Mouse (Mus musculus) brain, embryonic 14.5 days (tissue): Measurements from ENCODE around the gene Fgd3. TPM values are rescaled to one million over a fixed set of nuclear protein-coding genes. Genes with fewer than 3 reads are reported as not detected.

Experiments
- DNase-seq: peaks from one replicate; pipeline ENCODE4 v3.0.0-alpha.2; 2011; ENCODE audit warnings: low read depth
- CTCF ChIP-seq: fragments of 200-500 bp; IDR thresholded peaks from 2 replicates; pipeline ENCODE4 v1.5.1; 2012; ENCODE audit warnings: inconsistent platforms, mild to moderate bottlenecking, moderate library complexity, borderline replicate concordance; ENCODE audit not compliant: insufficient read depth, insufficient read length; ENCODE audit errors: extremely low read depth
- POLR2A ChIP-seq: fragments of 200-500 bp; IDR thresholded peaks from 2 replicates; pipeline ENCODE4 v1.6.1; 2012; ENCODE audit warnings: mild to moderate bottlenecking, inconsistent platforms, borderline replicate concordance; ENCODE audit not compliant: poor library complexity, insufficient read depth, insufficient read length, severe bottlenecking; ENCODE audit errors: extremely low read depth
- polyA plus RNA-seq: library from polyadenylated mRNA; depleted of rRNA; stranded (reverse); fragments of >200 nt; gene quantifications from 2 replicates; pipeline ENCODE4 v1.2.3, GENCODE M21; 2012

The Fgd3 gene
- polyA plus RNA-seq, 1 experiment: 8.6 TPM

GRCm38 (mm10) chr13:49353991-49354507 is 33.9 kb upstream of the Fgd3 start:
- TF ChIP-seq CTCF: no peak
- no peak for TF ChIP-seq POLR2A
- peak; percentile 21 for DNase-seq

- no peak for TF ChIP-seq CTCF
- no peak for TF ChIP-seq POLR2A
- no peak for DNase-seq
Measured at GRCm38 (mm10) chr13:49353422-49353821, 33.3 kb upstream of the Fgd3 start.

DNA sequence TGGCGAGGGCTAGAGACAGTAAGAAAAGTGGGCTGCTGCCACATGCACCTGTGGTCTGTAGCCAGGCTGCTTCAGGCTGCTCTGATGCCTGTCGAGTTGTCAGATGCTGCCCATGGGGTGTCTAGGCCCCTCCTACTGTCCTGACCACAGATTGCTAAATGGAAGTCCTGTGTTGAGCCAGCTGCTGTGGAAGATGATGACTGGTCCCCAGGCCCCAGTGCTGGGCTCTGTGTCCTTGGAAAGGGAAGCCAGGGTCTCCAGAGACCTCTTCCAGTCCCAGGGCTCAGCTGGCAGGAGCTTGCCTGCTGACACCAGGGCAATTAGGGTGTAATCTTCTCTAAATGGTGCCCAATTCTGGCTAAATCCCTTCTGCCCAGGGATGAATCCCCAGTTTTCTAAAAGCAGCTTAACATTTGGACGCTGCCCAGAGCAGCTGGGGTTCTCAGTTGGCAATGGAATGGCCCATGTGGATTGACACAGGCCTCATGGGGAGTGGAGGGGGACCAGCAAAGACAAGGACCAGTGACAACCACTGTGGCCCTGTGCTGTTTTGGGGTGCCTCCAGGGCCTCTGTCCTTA is 32.6 kb upstream of the Fgd3 start:
- peak; percentile 64 for DNase-seq
- no peak for TF ChIP-seq CTCF
- no peak for TF ChIP-seq POLR2A

GRCm38 (mm10) chr13:49349836-49350505 is 29.9 kb upstream of the Fgd3 start:
- TF ChIP-seq POLR2A (no peak), CTCF (no peak)
- no peak for DNase-seq

DNA sequence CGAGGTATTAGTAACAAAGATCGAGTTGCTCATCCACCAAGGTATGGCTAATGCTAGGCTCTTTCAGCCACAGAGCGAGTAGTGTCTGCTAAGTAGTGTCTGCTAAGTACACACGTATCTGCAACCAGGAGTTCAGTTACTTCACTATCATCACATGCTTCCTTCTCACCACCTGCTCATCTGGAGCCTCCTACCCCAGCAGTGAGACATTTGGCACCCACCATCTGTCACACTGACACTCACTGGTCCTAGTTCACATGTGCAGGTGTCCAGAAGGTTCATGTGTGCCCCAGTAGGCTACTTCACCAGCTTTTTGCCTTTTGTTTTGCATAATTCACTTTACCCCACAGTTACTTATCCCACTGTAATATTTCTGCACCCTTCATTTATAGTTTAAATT is 29.2 kb upstream of the Fgd3 start:
- no peak for TF ChIP-seq CTCF
- TF ChIP-seq POLR2A: no peak
- DNase-seq: no peak

DNA sequence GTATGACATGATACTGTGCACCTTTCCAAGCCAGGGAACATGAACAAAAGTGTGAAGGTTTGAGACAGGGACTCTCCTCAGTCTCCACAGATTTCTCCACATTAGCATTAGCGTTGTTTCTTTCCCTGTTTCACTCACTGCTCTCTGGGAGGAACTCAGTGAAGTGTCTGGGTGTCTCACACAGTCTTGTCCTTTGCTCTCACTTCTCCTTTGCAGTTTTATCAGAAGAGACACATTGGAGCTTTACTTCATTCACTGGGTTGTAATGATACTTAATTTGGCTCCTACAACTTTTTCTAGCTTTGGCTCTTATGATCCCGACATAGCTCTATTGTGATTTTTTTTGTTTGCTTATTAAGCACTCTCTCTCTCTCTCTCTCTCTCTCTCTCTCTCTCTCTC is 28.4 kb upstream of the Fgd3 start:
- TF ChIP-seq CTCF (no peak), POLR2A (no peak)
- no peak for DNase-seq

DNA sequence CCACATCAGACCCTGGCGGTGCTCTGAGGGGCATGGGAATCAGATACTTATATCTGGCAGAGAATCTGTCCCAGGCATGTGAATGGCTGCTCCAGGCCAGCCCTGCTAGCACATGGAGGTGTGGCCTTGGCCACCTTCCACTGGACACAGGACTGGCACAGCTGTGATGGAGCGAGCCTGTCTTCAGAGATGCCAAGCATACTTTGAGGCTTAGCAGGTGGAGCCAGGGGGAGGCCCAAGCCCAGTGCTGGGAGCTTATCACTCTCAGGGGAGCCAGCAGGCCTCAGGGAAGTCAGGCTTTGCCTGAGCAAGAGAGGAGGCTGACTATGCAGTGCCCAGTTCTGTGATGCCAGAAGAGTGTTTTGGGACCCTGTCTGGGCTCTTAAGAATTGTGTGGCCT is 25.4 kb upstream of the Fgd3 start:
- no peak for TF ChIP-seq POLR2A
- TF ChIP-seq CTCF: no peak
- DNase-seq: no peak

- TF ChIP-seq CTCF: no peak
- DNase-seq: no peak
Measured at GRCm38 (mm10) chr13:49344567-49344966, 24.5 kb upstream of the Fgd3 start.

DNA sequence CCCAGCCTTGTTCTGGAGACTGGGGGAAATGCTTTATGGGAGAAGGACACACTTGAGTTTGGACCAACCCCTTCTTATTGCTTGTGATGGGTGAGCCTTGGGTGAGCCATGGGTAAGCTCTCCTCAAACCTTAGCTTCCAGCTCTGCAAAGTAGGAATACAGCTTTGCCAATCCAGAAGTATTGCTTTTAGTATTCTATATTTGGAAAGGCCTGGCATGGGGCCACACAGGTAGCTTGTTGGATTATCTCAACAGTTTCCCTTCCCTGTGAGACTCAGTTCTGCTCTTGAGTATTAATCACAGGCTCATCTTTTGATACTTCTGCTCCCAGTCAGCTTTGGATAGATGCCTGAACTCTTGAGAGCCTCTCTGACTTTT is 22.6 kb upstream of the Fgd3 start:
- no peak for DNase-seq
- TF ChIP-seq CTCF (no peak), POLR2A (no peak)

DNA sequence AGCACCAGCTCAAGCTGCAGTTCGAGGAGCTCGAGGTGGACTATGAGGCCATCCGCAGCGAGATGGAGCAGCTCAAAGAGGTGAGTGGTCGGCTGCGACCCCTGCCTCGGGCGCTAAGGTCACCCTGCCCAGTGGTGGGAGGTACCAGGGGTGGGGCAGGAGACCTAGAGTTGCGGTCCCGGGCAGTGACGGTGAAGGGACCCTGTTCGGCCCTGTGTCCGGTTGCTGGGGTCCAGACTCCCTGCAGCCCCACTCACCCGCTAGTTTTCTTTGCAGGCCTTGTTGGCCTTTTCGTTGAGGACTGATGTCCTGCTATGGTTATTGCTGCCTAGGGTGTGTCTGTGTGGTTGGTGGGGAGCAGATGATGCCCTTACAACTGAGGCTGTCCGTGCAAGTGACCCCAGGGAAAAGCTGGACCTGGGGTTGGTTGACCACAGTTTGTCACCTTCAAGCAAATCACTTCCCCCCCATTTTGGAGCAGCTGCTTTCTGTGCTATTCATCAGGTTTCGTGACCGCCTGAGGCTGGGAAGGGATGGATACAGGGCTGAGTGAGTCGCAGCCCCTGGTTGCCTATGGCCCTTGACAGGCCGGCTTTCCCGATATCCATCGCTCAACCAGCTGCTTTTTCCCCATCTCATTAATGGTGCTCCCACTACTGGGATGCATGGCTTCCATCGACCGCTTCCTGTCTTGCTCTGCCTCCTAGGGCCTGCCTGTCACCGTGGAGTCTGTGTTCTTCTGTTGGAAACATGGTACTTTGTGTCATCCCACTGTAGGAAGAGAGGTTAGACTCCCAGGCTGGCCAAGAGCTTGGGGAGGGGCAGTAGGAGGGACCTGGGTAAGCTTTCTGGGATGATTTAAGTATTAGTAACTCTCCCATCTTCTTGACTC is 22.0 kb upstream of the Fgd3 start:
- TF ChIP-seq CTCF (no peak), POLR2A (no peak)
- DNase-seq: peak; percentile 37

DNA sequence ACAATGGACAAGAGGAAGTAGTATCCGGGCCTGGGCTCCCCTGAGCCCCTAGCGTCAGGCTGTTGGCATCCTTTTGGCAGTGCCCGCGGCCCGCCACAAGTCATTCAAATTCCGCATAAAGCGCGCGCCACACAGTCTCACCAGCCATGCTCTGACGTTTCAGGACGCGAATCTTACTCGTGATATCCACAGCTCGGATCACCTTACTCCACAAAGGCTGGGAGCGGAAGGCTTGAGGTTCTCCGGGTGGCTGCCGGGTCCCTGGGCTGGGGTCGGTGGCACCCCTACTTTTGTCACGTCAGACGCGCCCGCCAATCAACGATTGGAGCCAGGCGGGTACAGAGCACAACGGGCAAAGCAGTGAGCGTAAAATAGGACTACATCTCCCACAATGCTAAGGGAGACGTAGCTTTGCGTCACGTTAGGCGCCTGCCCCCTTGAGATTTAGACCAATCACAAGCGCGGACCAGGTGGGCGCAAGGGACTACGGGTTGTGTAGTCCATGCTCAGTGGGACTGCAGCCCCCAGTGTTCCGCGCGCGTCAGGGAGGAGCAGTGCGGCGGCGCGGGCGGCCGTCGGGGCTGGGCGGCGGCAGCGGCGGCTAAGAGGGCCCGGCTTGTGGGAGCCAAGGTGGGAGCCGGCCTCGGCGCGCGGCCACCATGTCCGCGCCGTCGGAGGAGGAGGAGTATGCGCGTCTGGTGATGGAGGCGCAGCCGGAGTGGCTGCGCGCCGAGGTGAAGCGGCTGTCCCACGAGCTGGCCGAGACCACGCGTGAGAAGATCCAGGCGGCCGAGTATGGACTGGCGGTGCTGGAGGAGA is 21.1 kb upstream of the Fgd3 start, which contains the start of gene Bicd2:
Bicd2 (plus strand) TSS at position 574 of the 819 bp plus-strand sequence.
- TF ChIP-seq CTCF: peak; percentile 26; the same call in 1 of the 2 replicates
- peak; percentile 97 for TF ChIP-seq POLR2A
- peak; percentile 100 for DNase-seq
